Mouse (Mus musculus): ENCODE measurements around the gene Sufu.
A peak's percentile ranks its signal among the peaks of the same experiment; 100 is the strongest.

Gene Sufu

DNA sequence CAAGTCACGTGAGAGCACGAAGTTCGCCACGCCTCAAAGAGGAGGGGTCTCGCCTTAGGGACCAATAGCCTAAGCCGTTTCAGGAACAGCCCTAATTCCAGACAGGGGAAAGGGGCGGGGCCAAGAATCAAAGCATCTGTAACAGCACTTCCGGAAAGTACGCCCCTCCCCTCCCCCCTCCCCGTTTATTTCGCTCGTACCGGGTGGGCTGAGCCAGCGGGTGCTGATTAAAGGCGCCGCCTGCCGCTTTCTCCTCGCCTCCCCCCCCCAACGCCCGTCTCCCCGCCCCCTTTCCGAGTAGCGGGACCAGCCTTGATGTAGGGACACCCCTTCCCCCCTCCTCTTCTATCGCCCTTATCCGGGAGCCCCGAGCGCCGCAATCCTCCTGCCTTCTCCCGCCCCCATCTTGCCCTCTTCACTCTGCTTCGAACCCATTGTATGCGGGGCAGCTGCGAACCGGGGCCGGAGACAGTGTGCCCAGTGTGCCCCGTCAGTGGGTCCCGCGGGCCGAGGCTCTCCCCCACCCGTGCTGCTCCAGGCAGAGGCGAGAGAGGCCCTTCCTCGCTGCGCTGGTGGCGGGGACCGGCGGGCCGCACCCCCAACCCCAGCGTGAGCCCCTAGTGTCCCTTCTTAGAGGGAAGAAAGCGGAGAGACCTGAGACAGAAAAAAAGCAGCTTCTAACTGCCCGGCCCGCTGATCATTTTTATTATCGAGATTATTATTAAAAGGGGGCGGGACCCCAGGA is 103.3 kb downstream of the Sufu start:
- peak; percentile 91 for DNase-seq (ENCODE audit: low spot score)

DNA sequence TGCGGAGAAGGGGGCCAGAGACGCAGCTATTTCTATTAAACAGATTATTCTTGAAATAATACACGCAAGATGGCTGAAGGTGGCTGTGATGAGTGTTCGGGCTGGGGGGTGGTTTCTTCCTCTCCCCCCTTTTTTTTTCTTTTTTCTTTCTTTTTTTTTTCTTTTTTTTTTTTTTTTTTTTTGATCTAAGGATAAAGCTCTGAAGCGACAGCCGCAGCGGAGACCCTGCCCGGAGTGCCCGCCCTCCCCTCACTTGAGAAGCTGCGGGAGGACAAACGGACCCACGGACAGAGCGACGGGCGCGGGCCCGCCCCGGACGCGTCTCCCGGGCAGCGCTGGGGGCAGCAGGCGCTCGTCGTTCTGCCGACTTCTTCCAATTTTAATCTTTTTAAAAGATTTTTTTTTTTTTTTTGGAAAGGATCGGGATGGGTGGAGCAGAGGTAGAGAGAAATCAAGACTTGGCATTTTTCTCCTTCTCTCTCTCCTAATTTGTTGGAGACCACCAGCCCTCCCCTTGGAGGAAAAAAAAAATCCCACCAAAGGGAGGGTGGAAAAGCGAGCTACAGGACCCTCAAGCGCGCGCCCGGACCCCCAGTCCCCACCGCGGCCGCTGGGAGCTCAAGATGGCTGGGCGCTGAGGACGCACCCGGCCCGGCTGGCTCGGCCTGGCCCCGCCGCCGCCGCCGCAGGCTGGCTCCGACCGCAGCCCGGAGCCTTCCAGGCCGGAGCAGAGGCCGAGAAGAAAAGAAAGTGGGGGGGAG is 104.1 kb downstream of the Sufu start:
- no peak for DNase-seq (ENCODE audit: low spot score)

DNA sequence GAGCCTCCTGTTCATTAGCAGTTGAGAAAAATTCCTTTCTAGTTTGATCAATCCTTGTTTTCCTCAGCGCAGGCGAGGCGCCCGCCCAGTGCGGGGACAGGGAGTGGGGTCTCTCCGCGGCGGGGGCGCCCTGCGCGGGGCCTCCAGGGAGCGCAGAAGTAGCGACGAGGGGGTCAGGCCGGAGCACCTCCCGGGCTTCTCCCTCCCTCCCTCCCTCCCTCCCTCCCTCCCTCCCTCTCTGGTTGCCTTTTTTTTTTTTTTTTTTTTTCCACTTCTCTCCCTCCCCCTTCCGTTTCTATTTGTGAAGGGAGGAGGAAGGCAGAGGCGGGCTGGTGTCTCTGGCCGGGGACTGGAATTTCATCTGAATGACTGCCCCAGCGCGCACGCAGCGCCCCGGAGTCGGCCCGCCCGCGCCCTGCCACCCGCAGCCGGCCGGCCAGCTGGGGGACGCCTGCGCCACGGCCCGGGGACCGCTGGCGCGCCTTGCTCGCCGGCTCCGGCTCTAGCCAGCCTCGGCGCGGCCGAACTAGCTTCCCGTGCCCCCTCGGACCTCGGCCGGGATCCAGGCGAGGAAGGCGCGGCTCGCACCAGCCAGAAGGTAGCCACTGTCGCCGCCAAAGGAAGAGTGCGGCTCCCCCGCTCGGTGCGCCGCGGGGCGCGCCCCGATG is 104.8 kb downstream of the Sufu start, which contains the start of gene Trim8:
TSS of gene Trim8 (plus strand) at position 302 of the 668 bp plus-strand sequence.
- DNase-seq (ENCODE audit: low spot score), result peak; percentile 64

DNA sequence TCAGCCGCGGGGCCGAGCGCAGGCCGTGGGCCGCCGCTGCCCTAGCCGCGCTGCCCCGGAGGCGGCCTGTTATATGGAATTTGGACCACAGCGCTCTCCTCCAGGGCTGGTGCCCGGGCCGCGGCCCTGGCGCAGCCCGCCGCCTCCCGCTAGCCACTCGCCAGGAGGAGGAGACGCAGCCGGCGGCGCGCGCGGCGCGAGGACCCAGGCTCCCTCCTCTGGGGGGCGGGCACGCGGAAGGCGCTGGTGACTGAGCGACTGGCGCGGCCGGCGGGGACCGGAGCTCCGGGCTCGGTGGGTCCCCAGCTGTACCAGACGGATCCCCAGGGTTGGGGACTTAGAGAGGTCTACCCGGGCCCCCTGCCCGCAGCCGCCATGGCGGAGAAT is 105.4 kb downstream of the Sufu start:
- peak; percentile 72 for DNase-seq (ENCODE audit: low spot score)

DNA sequence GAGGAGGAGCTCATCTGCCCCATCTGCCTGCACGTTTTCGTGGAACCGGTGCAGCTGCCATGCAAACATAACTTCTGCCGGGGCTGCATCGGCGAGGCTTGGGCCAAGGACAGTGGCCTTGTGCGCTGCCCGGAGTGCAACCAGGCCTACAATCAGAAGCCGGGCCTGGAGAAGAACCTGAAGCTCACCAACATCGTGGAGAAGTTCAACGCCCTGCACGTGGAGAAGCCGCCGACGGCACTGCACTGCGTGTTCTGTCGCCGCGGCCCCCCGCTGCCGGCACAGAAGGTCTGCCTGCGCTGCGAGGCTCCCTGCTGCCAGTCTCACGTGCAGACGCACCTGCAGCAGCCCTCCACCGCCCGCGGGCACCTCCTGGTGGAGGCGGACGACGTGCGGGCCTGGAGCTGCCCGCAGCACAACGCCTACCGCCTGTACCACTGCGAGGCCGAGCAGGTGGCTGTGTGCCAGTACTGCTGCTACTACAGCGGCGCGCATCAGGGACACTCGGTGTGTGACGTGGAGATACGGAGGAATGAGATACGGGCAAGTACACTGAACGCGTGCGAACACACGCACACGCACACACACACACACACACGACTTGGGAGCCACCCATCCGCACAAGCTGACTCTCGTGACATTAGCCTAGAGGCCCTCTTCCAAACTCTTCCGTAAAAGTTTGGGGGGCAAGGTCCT is 105.9 kb downstream of the Sufu start:
- DNase-seq (ENCODE audit: low spot score), result peak; percentile 74

DNA sequence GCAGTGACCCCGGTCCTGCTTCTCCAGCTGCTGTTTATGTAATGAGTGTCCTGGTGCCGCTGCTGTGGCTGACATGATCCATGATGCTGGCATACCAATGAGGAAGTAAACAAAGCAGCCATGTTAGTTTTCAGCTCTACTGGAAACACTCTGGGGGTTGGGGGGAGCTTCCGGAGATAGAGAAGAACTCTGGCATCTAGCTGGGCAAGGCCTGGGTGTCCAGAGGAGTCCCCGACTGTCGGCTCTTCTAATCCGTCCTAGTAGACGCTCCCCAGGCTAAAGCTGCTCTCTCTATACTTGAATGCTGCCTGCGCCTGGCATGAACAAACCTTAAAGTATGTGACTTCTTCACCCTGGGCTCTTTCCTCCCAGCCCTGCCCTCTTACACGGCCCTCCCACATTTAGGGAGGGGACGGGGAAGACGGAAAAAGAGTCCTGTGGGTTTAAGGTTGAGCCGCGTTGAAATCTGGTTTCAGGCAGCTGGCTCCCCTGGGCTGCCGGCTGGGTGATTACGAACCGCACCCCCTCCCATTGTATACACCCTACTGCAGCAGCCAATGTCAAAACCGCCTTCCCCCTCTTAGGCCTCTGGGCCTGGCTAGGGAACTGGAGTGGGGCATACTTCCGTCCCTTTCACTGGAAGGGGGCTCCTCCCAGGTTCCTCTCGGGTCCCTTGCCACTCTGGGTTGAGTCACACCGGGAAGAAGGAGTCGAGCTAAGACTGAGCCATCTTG is 106.8 kb downstream of the Sufu start:
- DNase-seq (ENCODE audit: low spot score), result peak; percentile 60

DNA sequence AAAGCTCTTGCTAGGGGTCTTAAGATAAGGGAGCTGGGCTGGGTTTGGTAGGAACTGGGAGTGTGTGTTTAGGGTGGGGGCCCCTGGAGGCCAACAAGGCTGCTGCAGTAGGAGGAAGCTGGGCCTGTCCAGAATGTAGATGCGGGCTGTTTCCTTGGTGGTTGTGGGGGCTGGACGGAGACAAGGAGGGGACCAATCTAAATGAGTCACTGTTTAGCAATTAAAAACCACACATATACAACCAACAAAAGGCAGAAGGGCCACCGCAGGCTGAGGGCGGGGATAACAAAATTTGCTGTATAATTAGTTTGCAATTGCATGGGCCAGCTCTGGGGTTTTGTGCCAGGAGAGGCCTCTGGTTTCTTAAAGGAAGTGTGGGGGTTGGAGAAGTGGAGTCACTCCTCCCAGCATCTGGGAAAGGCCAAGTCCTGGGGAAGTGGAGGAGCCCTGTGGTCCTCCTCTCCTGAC is 107.4 kb downstream of the Sufu start:
- peak; percentile 50 for DNase-seq (ENCODE audit: low spot score)

DNA sequence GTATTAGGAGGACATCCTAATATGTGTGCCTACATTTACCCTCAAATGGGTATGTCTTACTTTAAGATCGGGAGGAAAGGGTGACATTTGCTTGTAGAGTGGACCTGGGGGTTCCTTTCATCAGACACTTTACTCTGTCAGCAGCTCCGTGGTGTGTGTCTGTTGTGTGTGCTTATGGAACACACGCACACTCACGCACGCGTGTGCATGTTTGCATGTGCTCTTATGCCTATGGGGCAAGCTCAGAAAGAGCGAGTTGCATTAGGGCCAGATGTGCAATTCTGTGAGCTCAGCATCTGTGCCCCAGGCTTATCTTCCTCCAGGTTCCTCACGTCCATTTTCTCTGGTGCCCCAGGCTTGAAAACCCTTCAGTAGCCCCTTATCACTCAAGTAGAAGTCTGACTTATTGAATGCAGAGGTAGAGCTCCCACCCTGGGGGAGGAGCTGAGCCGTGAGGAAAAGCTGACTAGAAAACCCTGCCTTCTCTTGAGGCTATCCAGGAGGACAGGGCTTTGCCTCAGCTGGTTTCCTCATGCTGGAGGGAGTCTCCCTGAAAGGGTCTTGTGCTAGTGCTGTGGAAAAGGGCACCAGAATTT is 108.2 kb downstream of the Sufu start:
- no peak for DNase-seq (ENCODE audit: low spot score)

DNA sequence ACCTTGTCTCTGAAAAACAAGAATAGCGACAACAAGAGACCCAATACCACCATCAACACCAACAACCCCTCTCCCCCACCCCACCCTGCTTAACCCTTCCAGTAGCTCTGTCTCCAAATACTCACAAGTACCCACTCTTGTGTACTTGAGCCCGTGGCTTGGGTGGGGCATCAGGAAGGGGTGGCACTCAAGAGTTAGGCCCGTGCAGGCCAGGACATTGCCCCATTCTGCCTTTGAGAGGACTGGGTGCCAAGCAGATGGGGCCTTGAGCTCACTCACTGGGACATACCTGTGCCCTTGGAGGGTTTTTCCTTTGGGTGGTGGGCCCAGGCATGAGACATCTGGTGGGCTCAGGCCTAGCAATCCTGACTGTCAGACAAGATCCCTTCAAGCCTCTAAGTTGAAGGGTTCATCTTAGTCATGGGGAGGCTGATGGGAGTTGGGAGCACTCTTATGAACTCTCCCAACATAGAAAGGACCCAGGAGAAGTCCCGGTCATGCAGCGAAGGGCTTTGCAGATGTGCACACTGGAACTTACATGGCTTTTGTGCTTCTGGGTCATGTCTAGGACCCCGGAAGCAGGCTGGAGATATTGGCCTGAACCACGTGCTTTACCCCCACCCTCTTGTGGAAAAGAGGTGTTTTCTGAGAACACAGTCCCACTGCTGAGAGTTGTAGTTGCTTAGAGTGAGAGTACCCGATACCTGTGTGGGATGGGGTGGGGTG is 109.1 kb downstream of the Sufu start:
- DNase-seq (ENCODE audit: low spot score), result no peak

DNA sequence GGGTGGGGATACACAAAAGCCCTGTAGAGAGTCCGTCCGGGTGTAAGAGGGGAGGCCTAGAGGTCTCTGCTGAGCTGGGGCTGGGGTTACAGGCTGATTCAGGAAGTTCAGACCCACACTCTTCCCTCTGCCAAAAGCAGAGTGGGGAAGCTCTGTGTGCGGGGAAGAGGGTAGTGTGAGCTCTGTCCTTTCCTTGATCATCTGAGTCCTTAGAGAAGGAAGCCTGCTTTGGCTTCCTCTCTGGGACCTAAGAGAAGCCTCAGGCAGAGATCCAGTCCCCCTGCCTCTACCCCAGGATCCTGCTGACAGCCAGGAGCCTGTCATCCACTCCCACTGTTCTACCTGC is 109.6 kb downstream of the Sufu start:
- DNase-seq (ENCODE audit: low spot score), result no peak

DNA sequence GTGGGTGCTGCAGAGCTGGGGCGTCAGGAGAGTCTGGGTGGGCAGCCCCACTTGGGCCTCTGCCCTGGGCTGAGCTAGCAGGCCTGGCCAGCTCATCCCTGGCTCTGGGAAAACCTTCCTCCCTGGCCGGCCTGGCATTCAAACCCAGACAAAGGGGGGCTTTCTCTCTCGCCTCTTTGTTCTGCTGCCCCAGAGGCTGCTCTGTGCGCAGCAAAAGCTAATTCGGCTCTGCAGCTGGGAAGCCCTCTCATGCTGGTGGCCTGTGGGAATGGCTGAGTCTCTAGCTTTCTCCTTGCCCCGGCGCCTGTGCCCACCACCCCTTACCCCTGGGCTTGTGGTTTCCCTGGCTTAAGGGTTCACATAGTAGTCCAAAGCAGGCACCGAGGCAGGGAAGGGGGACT is 110.5 kb downstream of the Sufu start:
- DNase-seq (ENCODE audit: low spot score), result no peak

DNA sequence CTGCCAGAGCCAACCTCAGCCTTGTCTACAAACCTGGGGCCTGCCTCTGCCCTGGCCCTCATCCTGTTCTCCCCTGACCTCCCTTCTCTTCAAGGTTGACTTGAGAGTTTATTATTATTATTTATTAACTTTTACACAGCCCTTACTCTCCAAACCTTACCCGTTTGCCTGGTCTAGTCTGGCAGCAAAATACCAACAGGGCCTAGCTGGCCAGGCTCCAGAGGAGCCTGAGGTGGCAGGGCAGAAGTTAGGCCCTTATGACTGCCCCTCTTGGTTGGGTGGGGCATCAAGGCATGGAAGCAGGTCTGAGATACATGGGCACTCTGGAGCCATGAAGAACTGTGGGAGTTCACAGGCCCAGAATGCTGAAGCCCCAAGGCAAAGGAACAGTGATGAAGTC is 111.1 kb downstream of the Sufu start:
- DNase-seq (ENCODE audit: low spot score), result no peak

DNA sequence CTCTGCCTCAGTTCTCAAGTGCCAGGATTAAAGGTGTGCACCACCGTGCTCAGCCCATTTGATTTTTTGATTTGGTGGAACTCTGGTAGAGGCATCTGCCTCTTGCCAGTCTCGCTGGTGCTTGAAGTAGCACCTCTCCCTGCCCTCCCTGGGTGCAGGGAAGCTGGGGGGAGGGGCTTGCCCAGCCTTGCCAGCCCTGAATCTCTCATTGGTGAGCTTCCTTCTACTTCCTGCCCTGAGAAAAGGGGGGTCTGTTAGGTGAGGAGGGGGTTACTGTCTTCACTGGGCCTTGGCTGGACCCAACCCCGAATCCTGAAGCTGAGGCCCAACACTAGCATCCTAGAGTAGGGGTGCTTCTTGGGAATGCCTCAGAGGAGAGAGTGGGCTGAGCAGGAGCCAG is 112.0 kb downstream of the Sufu start:
- DNase-seq (ENCODE audit: low spot score), result no peak

DNA sequence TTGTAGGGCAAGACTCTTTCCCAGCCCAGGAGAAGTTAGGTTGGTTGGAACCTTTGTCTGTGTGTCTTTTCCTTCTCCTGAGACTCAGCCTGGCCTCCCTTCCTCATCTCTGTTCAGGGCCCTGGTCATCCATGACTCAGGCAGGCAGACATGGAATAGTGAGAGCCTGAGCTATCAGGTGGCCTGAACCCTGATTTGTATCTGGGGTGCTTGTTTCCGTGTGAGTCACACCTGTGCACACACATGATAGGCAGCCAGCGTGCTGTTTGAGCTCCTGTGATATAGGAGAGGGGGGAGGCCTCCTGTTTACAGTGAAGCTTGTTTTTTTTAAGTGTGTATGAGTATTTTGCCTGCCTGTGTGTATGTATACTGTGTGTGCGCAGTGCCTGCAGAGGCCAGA is 112.5 kb downstream of the Sufu start:
- no peak for DNase-seq (ENCODE audit: low spot score)

DNA sequence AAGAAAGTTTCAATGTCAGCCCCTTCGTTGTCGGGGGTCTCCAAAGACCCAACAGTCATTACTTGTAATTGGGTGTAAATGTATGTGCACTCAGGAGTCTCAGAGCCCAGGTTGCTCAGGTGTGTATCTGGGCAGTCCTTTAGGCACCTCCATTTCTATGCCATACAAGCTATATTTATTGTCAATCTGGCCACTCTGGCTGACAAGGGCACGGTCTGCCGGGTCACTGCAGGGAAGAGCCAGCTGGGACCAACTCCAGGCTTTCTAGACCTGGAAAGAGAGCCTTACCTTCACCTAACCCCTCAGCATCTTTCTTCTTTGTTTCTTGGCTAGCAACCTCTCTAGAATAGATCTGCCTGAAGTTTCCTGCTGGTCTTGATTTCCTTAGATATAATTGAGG is 113.0 kb downstream of the Sufu start:
- no peak for DNase-seq (ENCODE audit: low spot score)

DNA sequence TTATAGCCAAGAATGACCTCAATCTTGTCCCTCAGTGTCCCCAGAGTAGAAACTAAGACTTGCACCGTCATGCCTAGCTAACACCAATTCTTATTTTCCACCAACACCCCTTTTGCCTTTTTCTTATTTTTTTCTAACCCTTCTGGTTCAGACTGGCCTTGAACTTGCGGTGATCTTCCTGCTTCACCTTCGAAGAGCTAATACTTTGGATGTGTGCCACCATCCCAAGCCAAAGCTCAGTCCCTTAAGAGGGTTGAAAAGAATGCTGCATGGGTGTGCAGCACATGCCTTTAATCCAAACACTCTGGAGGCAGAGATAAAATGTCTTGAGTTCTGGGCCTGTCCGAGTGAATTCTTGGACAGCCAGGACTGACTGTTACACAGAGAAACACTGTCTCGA is 113.7 kb downstream of the Sufu start:
- no peak for DNase-seq (ENCODE audit: low spot score)

DNA sequence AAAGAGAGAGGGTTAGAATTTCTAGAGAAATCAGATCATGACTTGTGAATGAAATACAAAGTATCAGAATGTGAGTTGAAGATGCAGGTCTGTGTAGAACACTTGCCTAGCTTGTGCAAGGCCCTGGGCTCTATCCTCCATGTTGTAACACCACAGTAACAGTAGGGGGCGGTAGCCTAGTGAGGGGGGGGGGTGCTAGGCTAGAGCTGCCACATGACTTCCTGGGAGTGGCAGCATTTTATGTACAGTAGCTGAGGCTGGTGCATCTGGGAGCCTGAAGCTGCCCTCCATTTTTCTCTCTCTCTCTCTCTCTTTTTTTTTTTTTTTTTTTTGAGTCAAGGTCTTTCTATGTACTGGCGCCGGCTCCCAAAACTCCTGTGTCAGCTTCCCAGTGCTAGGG is 114.1 kb downstream of the Sufu start:
- no peak for DNase-seq (ENCODE audit: low spot score)

DNA sequence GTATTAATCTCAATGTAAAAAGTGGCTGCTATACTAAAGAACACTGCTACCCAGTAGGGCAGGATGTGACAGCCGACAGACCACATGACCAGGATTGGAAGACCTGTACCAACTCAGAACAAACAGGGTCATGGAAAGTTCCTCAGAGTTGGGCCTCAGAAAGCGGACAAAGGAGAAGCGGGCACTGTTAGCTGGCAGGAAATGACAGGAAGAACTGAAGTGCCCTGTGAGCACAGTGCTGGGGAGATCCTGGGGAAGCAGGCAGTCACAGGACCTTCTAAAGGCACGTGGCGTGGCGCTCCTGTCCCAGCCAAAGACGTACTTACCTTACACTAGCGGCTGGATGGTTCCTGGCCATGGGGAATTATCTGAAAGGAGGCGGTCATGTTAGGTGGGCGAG is 114.6 kb downstream of the Sufu start:
- no peak for DNase-seq (ENCODE audit: low spot score)

DNA sequence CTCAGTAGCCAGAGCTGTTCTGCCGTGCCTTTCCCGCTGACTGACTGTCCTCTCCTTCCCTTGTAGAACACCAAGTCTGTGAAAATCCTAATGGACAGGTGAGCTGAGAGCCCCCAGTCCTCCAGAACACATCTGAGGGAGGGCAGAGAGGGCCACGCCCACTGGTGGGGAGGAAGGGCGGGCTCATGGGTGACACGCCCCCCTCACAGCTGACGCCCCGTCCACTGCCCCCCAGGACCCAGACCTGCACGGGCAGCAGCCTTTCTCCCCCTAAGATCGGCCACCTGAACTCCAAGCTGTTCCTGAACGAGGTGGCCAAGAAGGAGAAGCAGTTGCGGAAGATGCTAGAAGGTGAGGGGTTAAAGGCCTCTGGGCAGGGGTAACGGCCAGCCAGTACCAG is 117.7 kb downstream of the Sufu start:
- DNase-seq (ENCODE audit: low spot score), result no peak

DNA sequence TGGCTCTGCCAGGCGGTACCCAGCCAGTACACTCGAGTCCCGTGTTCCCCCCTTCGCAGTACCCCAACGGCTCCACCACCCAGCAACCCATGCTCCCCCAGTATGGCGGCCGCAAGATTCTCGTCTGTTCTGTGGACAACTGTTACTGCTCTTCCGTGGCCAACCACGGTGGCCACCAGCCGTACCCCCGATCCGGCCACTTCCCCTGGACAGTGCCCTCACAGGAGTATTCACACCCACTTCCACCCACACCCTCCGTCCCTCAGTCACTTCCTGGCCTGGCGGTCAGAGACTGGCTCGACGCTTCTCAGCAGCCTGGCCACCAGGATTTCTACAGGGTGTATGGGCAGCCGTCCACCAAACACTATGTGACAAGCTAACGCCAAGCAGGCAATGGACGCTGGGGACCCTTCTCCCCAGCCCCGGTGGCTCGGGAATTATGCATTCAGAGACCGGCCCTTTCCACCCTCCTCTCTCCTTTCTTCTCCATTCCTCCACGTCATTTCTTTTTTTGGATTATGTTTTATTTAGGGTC is 118.7 kb downstream of the Sufu start:
- DNase-seq (ENCODE audit: low spot score), result no peak
